Mouse (Mus musculus): ENCODE data around the gene Arsa. TPM values are rescaled to one million over a fixed set of nuclear protein-coding genes. Genes with fewer than 3 reads are reported as not detected.
"Not testable (repeated sequence)": the region's sequence is repeated elsewhere in the genome, so short reads cannot be mapped to it uniquely, and the experiment has no call there.

The Arsa gene
- polyA plus RNA-seq, 1 experiment from 2014 or later = 14.1 TPM

- WGBS = 45% methylated on average over 8 of the region's 8 CpGs
- no peak overlapping the region for H3K4me2 ChIP-seq (replicated peaks)
Measured at GRCm38 (mm10) chr15:89442486-89443070, 34.6 kb downstream of the Arsa start.

GRCm38 (mm10) chr15:89435878-89436277, 41.3 kb downstream of the Arsa start:
- Histone ChIP-seq H3K27me3 (no peaks in the 10 kb centered on the region), H3K4me1 (no peaks in the 10 kb centered on the region), H3K9ac (replicated peaks) (no peak overlapping the region), H3K9me3 (no peaks in the 10 kb centered on the region), H3K36me3 (no peaks in the 10 kb centered on the region), H3K4me2 (replicated peaks) (no peak overlapping the region), H3K4me3 (no peak overlapping the region), H3K27ac (replicated peaks) (no peak overlapping the region)
- no peak for ATAC-seq (ENCODE audit: low FRiP score, low read depth)
- 87% methylated on average over 5 of the region's 5 CpGs for WGBS

More at GRCm38 (mm10) chr15:89442486-89443070, 34.6 kb downstream of the Arsa start:
- H3K27me3 ChIP-seq = no peaks in the 10 kb centered on the region
- H3K36me3 ChIP-seq = no peaks in the 10 kb centered on the region
- H3K9ac ChIP-seq (replicated peaks) = no peak overlapping the region
- ATAC-seq (ENCODE audit: low FRiP score, low read depth) = no peak
- H3K27ac ChIP-seq (replicated peaks) = no peak overlapping the region
- no peak overlapping the region for H3K4me3 ChIP-seq
- H3K9me3 ChIP-seq = peaks cover 3% of the 10 kb centered on the region; the same call in 1 of the 2 replicates
- no peaks in the 10 kb centered on the region for H3K4me1 ChIP-seq

- Histone ChIP-seq H3K4me2 (replicated peaks) (no peak overlapping the region), H3K4me3 (no peak overlapping the region), H3K9me3 (no peaks in the 10 kb centered on the region), H3K27ac (replicated peaks) (no peak overlapping the region), H3K36me3 (no peaks in the 10 kb centered on the region), H3K9ac (replicated peaks) (0 out of 2 replicates have a peak overlapping the region, but pooled peaks have one; percentile 16), H3K27me3 (no peaks in the 10 kb centered on the region), H3K4me1 (no peaks in the 10 kb centered on the region)
- 75% methylated on average over 3 of the region's 3 CpGs for WGBS
- ATAC-seq (ENCODE audit: low FRiP score, low read depth) = no peak
Measured at GRCm38 (mm10) chr15:89434136-89434535, 43.1 kb downstream of the Arsa start.

- ATAC-seq (ENCODE audit: low FRiP score, low read depth) = no peak
- Histone ChIP-seq H3K4me3 (no peak overlapping the region), H3K27ac (replicated peaks) (no peak overlapping the region), H3K4me1 (peaks cover 9% of the 10 kb centered on the region), H3K27me3 (no peaks in the 10 kb centered on the region), H3K9me3 (no peaks in the 10 kb centered on the region), H3K9ac (replicated peaks) (no peak overlapping the region), H3K36me3 (0 out of 2 replicates have a peak, but pooled peaks cover 2% of the 10 kb centered on the region), H3K4me2 (replicated peaks) (no peak overlapping the region)
- WGBS = 76% methylated on average over 4 of the region's 4 CpGs
Measured at GRCm38 (mm10) chr15:89432946-89433345, 44.3 kb downstream of the Arsa start.

GRCm38 (mm10) chr15:89431806-89432205, 45.4 kb downstream of the Arsa start:
- Histone ChIP-seq H3K36me3 (peaks cover 13% of the 10 kb centered on the region), H3K4me1 (peaks cover 9% of the 10 kb centered on the region), H3K27me3 (no peaks in the 10 kb centered on the region), H3K4me2 (replicated peaks) (no peak overlapping the region), H3K9me3 (no peaks in the 10 kb centered on the region), H3K4me3 (no peak overlapping the region), H3K9ac (replicated peaks) (no peak overlapping the region), H3K27ac (replicated peaks) (no peak overlapping the region)
- no peak for ATAC-seq (ENCODE audit: low FRiP score, low read depth)
- WGBS = 95% methylated on average over 6 of the region's 6 CpGs

- Histone ChIP-seq H3K4me1 (peaks cover 9% of the 10 kb centered on the region), H3K36me3 (peaks cover 18% of the 10 kb centered on the region), H3K4me2 (replicated peaks) (no peak overlapping the region), H3K9me3 (no peaks in the 10 kb centered on the region), H3K27me3 (0 out of 2 replicates have a peak, but pooled peaks cover 4% of the 10 kb centered on the region), H3K9ac (replicated peaks) (no peak overlapping the region), H3K4me3 (no peak overlapping the region), H3K27ac (replicated peaks) (no peak overlapping the region)
- 88% methylated on average over 3 of the region's 3 CpGs for WGBS
- no peak for ATAC-seq (ENCODE audit: low FRiP score, low read depth)
Measured at GRCm38 (mm10) chr15:89431271-89431670, 46.0 kb downstream of the Arsa start.

GRCm38 (mm10) chr15:89430771-89431170, 46.5 kb downstream of the Arsa start:
- ATAC-seq (ENCODE audit: low FRiP score, low read depth); H3K9ac ChIP-seq (replicated peaks); H3K9me3 ChIP-seq; H3K4me1 ChIP-seq; H3K27me3 ChIP-seq; H3K4me3 ChIP-seq; H3K4me2 ChIP-seq (replicated peaks); H3K27ac ChIP-seq (replicated peaks): not testable (repeated sequence)
- 84% methylated on average over 9 of the region's 9 CpGs for WGBS
- peaks cover 23% of the 10 kb centered on the region for H3K36me3 ChIP-seq

GRCm38 (mm10) chr15:89430341-89430740, 46.9 kb downstream of the Arsa start:
- peak overlapping the region; percentile 80; the same call in 1 of the 2 replicates for H3K9ac ChIP-seq (replicated peaks)
- H3K36me3 ChIP-seq = peaks cover 27% of the 10 kb centered on the region
- WGBS = 49% methylated on average over 6 of the region's 6 CpGs
- H3K4me1 ChIP-seq = peaks cover 9% of the 10 kb centered on the region
- no peaks in the 10 kb centered on the region for H3K9me3 ChIP-seq
- H3K27ac ChIP-seq (replicated peaks) = peak overlapping the region; percentile 94
- H3K4me3 ChIP-seq = peak overlapping the region; percentile 67
- H3K27me3 ChIP-seq = 0 out of 2 replicates have a peak, but pooled peaks cover 10% of the 10 kb centered on the region
- no peak for ATAC-seq (ENCODE audit: low FRiP score, low read depth)
- H3K4me2 ChIP-seq (replicated peaks) = peak overlapping the region; percentile 79

- peak within 1 kb of the TSS; percentile 67 for H3K4me3 ChIP-seq
- peaks cover 27% of the 10 kb centered on the region for H3K36me3 ChIP-seq
- peak within 1 kb of the TSS; percentile 80 for H3K9ac ChIP-seq (replicated peaks)
- H3K27ac ChIP-seq (replicated peaks) = peak within 1 kb of the TSS; percentile 94
- ATAC-seq (ENCODE audit: low FRiP score, low read depth) = peak; percentile 95
- WGBS = under 1% methylated on average over 70 of the region's 70 CpGs
- H3K4me1 ChIP-seq = peaks cover 9% of the 10 kb centered on the region
- H3K9me3 ChIP-seq = no peaks in the 10 kb centered on the region
- H3K4me2 ChIP-seq (replicated peaks) = peak within 1 kb of the TSS; percentile 79
- 0 out of 2 replicates have a peak, but pooled peaks cover 10% of the 10 kb centered on the region for H3K27me3 ChIP-seq
Measured at GRCm38 (mm10) chr15:89429352-89430221, 47.6 kb downstream of the Arsa start, which contains the start of the genes C730034F03Rik, Gm44502 and Chkb. Gene C730034F03Rik (plus strand): TSS chr15:89429589. Gene Gm44502 (minus strand): TSS chr15:89429696. Gene Chkb (minus strand): TSS chr15:89429908.

- ATAC-seq (ENCODE audit: low FRiP score, low read depth) = peak; percentile 66
- 5% methylated on average over 21 of the region's 22 CpGs for WGBS
- H3K27me3 ChIP-seq = 0 out of 2 replicates have a peak, but pooled peaks cover 10% of the 10 kb centered on the region
- peak overlapping the region; percentile 67 for H3K4me3 ChIP-seq
- peak overlapping the region; percentile 80 for H3K9ac ChIP-seq (replicated peaks)
- H3K4me1 ChIP-seq = peaks cover 9% of the 10 kb centered on the region
- peak overlapping the region; percentile 79 for H3K4me2 ChIP-seq (replicated peaks)
- H3K27ac ChIP-seq (replicated peaks) = peak overlapping the region; percentile 94
- no peaks in the 10 kb centered on the region for H3K9me3 ChIP-seq
- H3K36me3 ChIP-seq = peaks cover 27% of the 10 kb centered on the region
Measured at GRCm38 (mm10) chr15:89428821-89429351, 48.3 kb downstream of the Arsa start.

GRCm38 (mm10) chr15:89428136-89428790, 49.0 kb downstream of the Arsa start:
- WGBS = 85% methylated on average over 19 of the region's 19 CpGs
- H3K36me3 ChIP-seq = peaks cover 27% of the 10 kb centered on the region
- H3K27ac ChIP-seq (replicated peaks) = no peak overlapping the region
- H3K4me1 ChIP-seq = peaks cover 9% of the 10 kb centered on the region
- H3K27me3 ChIP-seq = 0 out of 2 replicates have a peak, but pooled peaks cover 10% of the 10 kb centered on the region
- H3K4me2 ChIP-seq (replicated peaks) = peak overlapping the region; percentile 79
- ATAC-seq (ENCODE audit: low FRiP score, low read depth) = no peak
- no peaks in the 10 kb centered on the region for H3K9me3 ChIP-seq
- peak overlapping the region; percentile 80; the same call in 1 of the 2 replicates for H3K9ac ChIP-seq (replicated peaks)
- H3K4me3 ChIP-seq = peak overlapping the region; percentile 67

Measured in midbrain, embryonic 12.5 days (tissue).